Mouse (Mus musculus): ENCODE measurements around the gene Sept4.

- TF ChIP-seq CTCF (IDR thresholded peaks at IDR 0.05; ENCODE audit: control insufficient read depth, insufficient read depth, insufficient replicate concordance, low read depth, low read length) (no peak), POLR2A (IDR thresholded peaks at IDR 0.05; ENCODE audit: control insufficient read depth, low read depth, low read length) (no peak)
These were observed 45.2 kb upstream of the Sept4 start for GRCm38 (mm10) chr11:87523466-87523865.
